Mouse (Mus musculus) small intestine, adult 2 months (tissue): ENCODE results near the gene Trim39.

Source experiments
- CTCF ChIP-seq: fragments of 200-500 bp; IDR thresholded peaks from 2 replicates; pipeline ENCODE4 v1.5.1; 2012; ENCODE audit warnings: low read depth, mild to moderate bottlenecking, control low read depth, inconsistent platforms, low read length, moderate library complexity, mixed read lengths; ENCODE audit not compliant: insufficient replicate concordance, insufficient read length; ENCODE audit errors: extremely low read depth
- POLR2A ChIP-seq: fragments of 200-500 bp; IDR thresholded peaks from 2 replicates; pipeline ENCODE4 v1.6.1; 2012; ENCODE audit warnings: low read depth, mild to moderate bottlenecking, control low read depth, inconsistent platforms, low read length, moderate library complexity

DNA sequence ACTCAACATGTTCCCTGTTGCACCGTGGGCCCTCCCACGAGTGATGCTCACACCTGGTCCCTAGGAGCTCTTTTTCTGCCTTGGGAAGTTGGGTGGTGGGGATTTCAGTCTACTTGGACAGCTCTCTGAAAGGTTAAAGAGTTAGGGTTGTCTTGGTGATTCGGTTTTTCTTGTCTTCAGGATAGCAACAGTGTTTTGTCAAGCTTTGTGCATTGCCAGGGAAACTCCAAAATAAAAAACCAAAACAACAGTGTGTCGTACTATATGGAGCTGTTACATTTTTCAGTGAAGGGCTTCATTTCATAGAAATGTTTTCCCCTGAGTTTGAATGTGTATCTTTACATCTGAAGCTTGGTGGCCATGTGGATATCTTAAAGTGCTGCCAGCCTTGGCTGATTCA, 2.7 kb upstream of the Trim39 start:
- TF ChIP-seq CTCF (no peak), POLR2A (no peak)
